Comparison of ENCODE assay signal across 5 mouse cellular contexts in genomic region chr1:189664873-189665144, GRCm38 (mm10).
"Had no signal": no experiment of that assay in that cellular context is flagged by ENCODE, and none has a peak within 500 bp of the region (broad histone marks: within the 10 kb centered on the region; RNA-seq: fewer than 3 reads in every experiment).

No protein-coding gene starts in this region.

- DNase-seq: kidney, postnatal 25 days; layer of hippocampus, postnatal 36 days; lung, embryonic 14.5 days; lung, postnatal 14 days; thymus, postnatal 4 days had no signal
